Mouse (Mus musculus) T-helper 1 cell (primary cell): Measurements from ENCODE around the gene Gm6760.

Experiments used
- in situ Hi-C: fragments of 300-600 bp; cut with MboI, MseI; formaldehyde crosslinking; loops from one replicate; pipeline ENCODE4 v1.15.1; 2025; ENCODE audit warnings: high pct_unique_total_duplicates

Gene Gm6760

GRCm38 (mm10) chrX:64152098-64152497 is at the start of gene Gm6760:
Gene Gm6760 (minus strand): TSS chrX:64152198.
- in situ Hi-C loops = no loop called here

DNA sequence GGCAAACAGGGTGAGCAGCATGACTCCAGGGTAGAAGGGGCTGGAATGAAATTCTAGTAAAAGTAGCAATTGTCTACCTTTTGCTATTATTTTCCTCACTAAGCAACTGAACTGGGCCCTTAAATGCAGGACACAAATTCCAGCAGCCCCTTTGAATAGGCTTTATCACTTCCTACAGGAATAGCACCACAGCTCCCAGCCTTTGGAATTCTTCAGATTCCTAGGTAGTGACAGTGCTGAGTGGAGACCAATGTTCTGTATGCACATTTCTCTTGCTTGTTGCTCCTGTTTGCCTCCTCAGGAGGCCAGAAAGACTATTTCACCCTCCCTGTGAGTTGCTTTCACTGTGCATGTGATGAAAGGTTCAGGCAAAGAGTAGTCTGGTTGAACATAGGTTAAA is 29.2 kb upstream of the Gm6760 start:
- in situ Hi-C loops = no loop called here

GRCm38 (mm10) chrX:64173248-64173647 is 21.2 kb upstream of the Gm6760 start, which contains the start of gene 3830417A13Rik:
Gene 3830417A13Rik (plus strand): TSS chrX:64173548.
- in situ Hi-C loops = no loop called here
